Mouse (Mus musculus) kidney, adult 11 months (tissue): ENCODE data around the gene Clec16a.

ENCODE experiments used
- DNase-seq: peaks from one replicate; pipeline ENCODE4 v3.0.0; 2022

The Clec16a gene

GRCm38 (mm10) chr16:10544995-10545622, at the start of gene Clec16a:
Gene Clec16a, plus strand, starts transcription at chr16:10545339.
- peak; percentile 97 for DNase-seq

- peak; percentile 83 for DNase-seq
Observed at GRCm38 (mm10) chr16:10495824-10496298, 49.3 kb upstream of the Clec16a start.

- peak; percentile 71 for DNase-seq
Observed at GRCm38 (mm10) chr16:10498096-10498602, 47.0 kb upstream of the Clec16a start.

GRCm38 (mm10) chr16:10499122-10499521, 46.0 kb upstream of the Clec16a start:
- DNase-seq = no peak

GRCm38 (mm10) chr16:10501865-10502264, 43.3 kb upstream of the Clec16a start:
- no peak for DNase-seq

GRCm38 (mm10) chr16:10503058-10503457, 42.1 kb upstream of the Clec16a start:
- DNase-seq = no peak

GRCm38 (mm10) chr16:10507445-10507844, 37.7 kb upstream of the Clec16a start:
- DNase-seq = no peak

GRCm38 (mm10) chr16:10508691-10509090, 36.4 kb upstream of the Clec16a start:
- DNase-seq = no peak

- no peak for DNase-seq
Observed at GRCm38 (mm10) chr16:10510477-10511133, 34.5 kb upstream of the Clec16a start.

- no peak for DNase-seq
Observed at GRCm38 (mm10) chr16:10511134-10511520, 34.0 kb upstream of the Clec16a start.

GRCm38 (mm10) chr16:10515953-10516572, 29.1 kb upstream of the Clec16a start:
- DNase-seq = no peak

- no peak for DNase-seq
Observed at GRCm38 (mm10) chr16:10518030-10518429, 27.1 kb upstream of the Clec16a start.

GRCm38 (mm10) chr16:10520908-10521614, 24.1 kb upstream of the Clec16a start:
- peak; percentile 56 for DNase-seq

- peak; percentile 53 for DNase-seq
Observed at GRCm38 (mm10) chr16:10522811-10523210, 22.3 kb upstream of the Clec16a start.

GRCm38 (mm10) chr16:10523650-10524049, 21.5 kb upstream of the Clec16a start:
- no peak for DNase-seq

GRCm38 (mm10) chr16:10524866-10525609, 20.1 kb upstream of the Clec16a start:
- no peak for DNase-seq

- no peak for DNase-seq
Observed at GRCm38 (mm10) chr16:10525610-10525980, 19.5 kb upstream of the Clec16a start.

- no peak for DNase-seq
Observed at GRCm38 (mm10) chr16:10527046-10527644, 18.0 kb upstream of the Clec16a start.

- DNase-seq = no peak
Observed at GRCm38 (mm10) chr16:10528382-10528781, 16.8 kb upstream of the Clec16a start.

GRCm38 (mm10) chr16:10530179-10530578, 15.0 kb upstream of the Clec16a start:
- DNase-seq = no peak

- DNase-seq = no peak
Observed at GRCm38 (mm10) chr16:10533781-10534180, 11.4 kb upstream of the Clec16a start.

- no peak for DNase-seq
Observed at GRCm38 (mm10) chr16:10534567-10534966, 10.6 kb upstream of the Clec16a start.
